Mouse (Mus musculus) embryo, embryonic 10 days (tissue): ENCODE data around the gene Togaram2.
"Not testable (repeated sequence)": the region's sequence is repeated elsewhere in the genome, so short reads cannot be mapped to it uniquely, and the experiment has no call there.

Experiments
- DNase-seq: peaks from one replicate; pipeline ENCODE4 v3.0.0-alpha.2; 2015; ENCODE audit warnings: low spot score

Togaram2 gene

DNA sequence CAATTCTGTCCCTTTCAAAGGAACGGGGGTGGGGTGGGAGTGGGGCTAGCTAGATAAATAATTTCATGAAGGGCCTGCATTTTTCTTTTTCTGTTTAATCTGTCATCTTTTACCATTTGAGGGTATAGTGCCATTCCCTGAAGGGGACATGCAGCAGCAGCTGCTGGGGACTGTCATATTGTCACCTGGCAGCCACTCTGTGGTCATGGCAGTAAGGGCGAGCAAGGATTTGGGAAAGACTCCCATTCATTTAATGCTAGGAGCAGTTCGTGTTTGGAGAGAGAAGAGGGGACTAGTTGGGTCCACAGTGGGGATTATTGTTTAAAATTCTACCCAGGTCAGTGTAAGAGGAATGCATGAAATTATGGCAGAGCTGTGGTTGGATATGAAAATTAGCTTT lies 63.4 kb downstream of the Togaram2 start:
- DNase-seq, result no peak

DNA sequence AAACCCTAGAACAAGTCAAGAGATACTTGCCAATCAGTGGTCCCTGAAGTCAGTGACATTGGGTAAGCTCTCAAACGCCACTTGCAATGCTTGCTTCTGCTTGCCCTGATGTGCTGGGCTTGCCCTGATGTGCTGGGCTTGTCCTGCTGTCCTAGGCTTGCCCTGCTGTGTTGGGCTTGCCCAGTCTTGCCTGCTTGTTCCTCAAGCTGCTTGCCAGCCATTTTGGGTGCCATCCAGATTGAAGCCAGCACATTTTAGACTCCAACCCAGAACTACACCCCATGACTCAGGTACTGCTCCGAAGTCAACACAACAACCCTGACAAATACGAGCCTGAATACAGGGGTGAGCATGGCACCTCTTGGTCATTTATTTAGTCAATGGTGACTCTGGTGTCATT lies 69.1 kb downstream of the Togaram2 start:
- DNase-seq, result no peak

DNA sequence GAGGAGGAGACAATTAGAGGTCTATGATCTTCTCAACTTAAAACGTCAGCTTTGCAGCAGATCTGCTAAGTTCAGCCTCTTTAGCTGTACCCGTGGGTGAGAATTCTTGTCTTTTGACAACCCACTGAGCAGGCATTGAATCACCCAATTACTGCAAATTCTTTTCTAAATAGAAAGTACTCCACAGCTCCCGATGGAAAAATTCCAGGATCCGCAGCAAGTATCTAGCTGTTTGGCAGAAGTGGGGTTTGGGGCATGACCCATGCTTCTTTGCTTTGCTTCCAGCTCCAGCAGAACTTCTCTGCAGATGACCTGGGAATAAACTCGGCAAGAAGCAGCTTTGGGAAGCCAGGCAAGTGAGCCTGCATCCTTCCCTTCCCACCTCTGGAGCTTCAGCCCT lies 69.9 kb downstream of the Togaram2 start:
- DNase-seq, result no peak

DNA sequence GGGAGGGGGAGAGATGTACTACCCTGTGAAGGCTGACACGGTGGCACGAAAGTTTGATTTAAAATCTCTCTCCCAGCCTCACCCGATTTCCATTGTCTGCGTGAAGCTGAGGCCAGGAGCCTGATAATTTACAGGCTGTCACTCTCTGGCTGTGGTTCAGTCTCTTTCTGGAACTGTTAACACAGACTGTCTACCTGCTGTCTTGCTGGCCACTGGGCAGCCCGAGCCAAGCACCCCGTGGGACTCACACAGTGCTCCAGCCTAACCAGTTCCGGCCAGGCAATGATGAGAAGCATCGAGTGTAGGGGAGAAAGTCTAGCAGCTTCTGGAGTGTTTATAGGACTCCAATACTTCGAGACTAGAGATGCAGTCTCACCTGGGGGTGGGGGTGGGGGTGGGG lies 73.1 kb downstream of the Togaram2 start:
- no peak for DNase-seq

DNA sequence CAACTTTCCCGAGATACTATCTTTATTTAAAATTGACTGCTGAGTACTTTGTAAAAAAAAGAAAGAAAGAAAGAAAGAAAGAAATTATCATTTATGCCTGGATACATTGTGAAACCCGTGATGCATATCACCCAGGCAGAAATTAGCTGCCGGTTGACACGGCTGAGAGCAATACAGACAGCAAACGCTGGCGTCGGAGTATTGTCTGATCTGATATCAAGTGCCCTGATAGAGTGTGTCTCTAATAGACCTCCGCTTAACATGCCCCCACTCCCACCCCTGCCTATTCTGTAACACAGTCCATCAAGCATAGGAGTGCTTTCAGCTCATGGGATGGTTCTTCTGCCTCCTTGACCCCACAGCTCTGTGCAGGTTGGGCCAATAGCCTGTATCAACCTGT lies 74.5 kb downstream of the Togaram2 start:
- DNase-seq, result no peak

DNA sequence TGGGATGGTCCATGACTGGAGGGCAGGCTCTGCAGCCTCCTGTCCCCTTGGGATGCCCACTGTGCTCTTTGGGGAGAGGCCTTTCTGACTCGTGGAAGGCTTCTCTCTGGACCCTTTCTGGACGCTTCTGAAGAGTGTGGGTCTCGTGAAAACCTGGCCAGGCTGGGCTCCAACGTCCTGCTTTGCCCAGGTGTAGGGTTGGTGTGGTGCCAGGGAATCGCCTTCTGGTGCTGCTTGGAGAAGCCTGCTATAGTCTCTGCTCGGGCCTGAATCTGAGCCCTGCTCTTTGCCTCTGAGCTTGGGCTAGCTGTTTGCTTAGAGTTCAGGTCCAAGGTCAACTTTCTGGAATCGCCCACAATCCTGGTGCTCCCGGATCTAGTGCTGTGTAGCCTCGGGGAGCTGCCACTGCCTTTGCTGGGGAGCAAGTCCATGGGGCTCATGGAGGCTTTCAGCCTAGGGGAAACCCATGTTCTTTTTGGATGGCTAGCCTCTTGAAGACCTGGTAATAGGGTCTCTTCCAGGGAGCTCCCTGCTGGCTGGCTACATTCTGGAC lies 76.6 kb downstream of the Togaram2 start:
- DNase-seq, result no peak

DNA sequence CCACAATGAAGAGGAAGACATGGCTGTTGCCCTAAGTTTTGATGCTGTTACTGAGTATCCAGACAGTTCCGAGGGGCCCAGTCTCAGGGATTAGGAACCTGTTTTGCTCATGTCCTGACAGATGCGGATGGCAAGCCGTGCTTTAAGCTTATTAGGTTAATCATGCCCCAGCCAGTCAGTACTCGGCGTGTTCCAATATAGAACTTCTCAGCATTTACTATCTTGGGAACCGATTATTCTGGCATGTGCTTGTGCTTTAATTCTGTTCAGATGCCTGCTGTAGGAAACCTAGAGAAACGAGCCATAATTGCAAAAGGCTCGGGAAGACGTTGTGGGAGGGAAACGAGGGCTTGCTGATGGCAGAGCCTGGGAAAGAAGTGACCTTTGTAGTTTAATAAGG lies 79.8 kb downstream of the Togaram2 start, which contains the start of gene Pcare:
Gene Pcare (minus strand): TSS at position 64 of the 400 bp plus-strand sequence.
- no peak for DNase-seq

DNA sequence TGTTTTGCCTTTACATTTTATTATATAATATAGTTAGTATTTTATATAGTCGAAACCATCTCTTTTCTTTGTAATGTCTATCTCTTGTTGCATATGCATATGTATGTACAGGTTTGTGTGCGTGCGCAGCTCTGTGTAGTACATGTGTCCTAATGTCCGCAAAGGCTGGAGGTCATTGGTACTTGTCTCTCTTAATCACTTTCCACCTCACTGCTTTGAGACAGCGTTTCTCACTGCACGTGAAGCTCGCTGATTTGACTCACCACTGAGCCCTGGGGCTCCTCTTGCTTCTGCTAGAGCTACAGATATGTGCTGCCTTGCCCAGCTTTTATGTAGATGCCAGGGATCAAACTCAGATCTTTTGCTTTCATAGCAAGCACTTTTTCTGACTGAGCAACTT lies 87.5 kb downstream of the Togaram2 start:
- DNase-seq, result no peak

DNA sequence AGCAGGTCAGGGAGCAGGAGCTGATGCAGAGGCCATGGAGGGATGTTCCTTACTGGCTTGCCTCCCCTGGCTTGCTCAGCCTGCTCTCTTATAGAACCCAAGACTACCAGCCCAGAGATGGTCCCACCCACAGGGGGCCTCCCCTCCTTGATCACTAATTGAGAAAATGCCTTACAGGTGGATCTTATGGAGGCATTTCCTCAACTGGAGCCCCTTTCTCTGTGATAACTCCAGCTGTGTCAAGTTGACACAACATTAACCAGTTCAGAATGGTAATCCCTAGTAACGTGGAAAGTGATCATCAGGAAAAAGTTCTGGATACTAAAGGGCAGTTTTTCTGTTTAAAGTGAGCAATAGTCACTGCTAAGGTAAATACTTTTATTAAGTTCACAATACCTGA lies 95.1 kb downstream of the Togaram2 start, which contains the start of gene Clip4:
Gene Clip4 (plus strand): TSS at position 301 of the 400 bp plus-strand sequence.
- not testable (repeated sequence) for DNase-seq

DNA sequence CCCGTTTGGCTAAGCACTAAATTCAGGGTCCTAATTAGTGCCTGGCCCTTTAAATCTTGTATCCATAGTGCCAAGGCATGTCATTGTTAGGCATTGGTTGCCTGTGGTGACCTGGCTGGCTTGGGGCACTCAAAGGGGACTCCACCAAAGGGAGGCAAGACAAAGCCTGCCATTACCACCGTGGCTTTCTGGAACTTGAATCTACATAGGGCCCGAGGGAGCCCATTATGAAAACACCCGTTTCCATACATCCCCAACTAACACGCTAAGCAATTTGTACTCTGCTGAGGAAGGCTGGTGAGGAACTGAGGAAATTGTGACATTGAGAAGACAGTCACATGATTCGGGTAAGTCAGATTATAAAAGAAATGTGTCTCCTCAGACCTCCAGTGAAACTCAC lies 96.5 kb downstream of the Togaram2 start:
- DNase-seq, result peak; percentile 64

DNA sequence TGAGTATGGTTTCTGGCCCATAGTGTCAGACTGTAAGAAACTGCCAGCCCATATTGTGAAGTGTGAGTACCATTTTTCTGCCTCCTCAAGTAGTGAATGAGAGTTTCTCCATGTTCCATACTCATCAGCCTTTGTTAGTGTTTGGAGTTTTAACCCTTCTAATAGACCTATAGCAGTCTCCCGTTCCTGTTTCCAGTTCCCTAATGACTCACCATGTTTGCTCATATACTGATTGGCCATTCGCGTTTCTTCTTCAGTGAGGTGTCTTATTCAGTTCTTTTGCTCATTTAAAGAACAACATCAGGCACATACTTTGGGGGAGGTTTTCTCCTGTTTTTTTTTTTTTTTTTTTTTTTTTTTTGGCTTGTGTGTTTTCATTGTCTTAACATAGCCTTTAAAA lies 97.6 kb downstream of the Togaram2 start:
- no peak for DNase-seq

DNA sequence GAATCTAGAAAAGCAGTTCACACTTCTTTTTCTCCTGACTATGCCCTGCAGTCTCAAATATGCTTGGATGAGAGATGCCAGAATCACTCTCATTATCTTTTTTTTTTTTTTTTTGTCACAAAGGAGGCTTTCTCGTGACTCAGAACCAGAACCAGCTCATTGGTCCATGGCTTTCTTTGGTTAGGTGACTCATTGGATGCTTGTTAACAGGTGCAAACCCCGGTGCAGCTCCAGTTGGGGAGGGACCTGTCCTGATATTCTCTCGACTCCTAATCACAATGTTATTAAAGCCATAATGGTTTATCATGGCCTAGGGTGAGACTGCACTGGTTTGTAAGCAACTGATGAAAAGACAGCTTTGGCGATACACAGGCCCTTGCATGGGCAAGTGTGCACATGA lies 101.1 kb downstream of the Togaram2 start:
- no peak for DNase-seq

DNA sequence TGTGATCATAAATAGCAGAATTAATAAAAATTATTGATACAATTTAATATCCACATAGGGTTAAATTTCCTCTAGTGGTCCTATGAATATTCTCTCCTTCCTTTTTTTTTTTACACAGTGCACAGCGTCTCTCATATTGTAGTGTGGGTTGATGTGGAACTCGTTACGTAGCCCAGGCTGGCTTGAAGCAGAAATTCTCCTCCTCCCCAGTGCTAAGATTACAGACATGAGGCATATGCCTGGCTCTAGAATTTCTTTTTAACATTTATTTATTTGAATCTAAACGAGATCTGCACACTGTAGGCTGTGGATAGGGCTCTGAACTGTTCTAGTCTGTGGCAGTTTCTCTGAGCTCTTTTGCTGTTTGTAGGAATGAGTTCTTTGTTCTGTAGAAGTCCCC lies 102.2 kb downstream of the Togaram2 start:
- no peak for DNase-seq

DNA sequence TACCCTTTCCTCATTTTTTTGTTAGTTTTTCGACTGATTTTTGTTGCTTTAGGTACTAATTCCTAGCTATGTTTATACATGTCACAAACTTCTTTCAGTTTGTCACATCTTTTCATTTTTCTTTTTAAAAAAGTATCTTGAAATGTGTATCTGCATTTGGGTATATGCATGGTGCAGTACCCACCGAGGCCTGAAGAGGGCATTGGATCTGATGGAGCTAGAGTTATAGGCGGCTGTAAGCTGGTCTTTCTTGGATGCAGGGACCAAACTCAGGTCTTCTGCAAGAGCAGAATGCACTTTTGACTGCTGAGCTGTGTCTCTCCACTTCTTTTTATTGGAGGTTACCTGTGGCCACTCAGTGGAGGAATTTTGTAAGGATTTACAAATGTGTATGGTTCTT lies 105.6 kb downstream of the Togaram2 start:
- DNase-seq, result no peak
